Mouse (Mus musculus) cortical plate, adult 2 months (tissue): ENCODE data around the gene Jmjd8.

ENCODE experiments used
- CTCF ChIP-seq: fragments of 200-500 bp; IDR thresholded peaks from 2 replicates; pipeline ENCODE4 v1.5.1; 2011; ENCODE audit warnings: mild to moderate bottlenecking, control low read depth, low read length; ENCODE audit not compliant: insufficient read depth; ENCODE audit errors: extremely low read depth
- POLR2A ChIP-seq: fragments of 200-500 bp; IDR thresholded peaks from 2 replicates; pipeline ENCODE4 v1.6.1; 2011; ENCODE audit warnings: mild to moderate bottlenecking, low read length, control low read depth; ENCODE audit not compliant: insufficient read depth; ENCODE audit errors: extremely low read depth

DNA sequence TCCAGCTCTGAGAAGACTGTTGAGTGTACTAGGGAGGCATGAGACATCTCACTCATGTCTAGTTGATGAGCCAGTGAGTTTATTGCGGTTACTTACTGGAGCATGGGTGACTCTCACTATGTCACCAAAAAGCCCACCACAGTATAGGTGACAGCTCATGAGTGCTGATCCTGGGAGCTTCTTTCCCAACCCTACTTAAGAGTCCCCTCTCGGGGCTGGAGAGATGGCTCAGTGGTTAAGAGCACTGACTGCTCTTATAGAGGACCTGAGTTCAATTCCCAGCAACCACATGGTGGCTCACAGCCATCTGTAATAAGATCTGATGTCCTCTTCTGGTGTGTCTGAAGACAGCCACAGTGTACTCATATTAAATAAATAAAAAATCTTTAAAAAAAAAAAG is 41.3 kb downstream of the Jmjd8 start:
- TF ChIP-seq POLR2A (no peak), CTCF (no peak)
